ENCODE assay signal across 8 mouse cellular contexts in genomic region chr7:45062239-45062835, GRCm38 (mm10). TPM values are rescaled to one million over a fixed set of nuclear protein-coding genes. Genes with fewer than 3 reads are reported as not detected.
DNase-seq lines count a peak whose midpoint lies in the region; ATAC-seq and TF ChIP-seq lines count a peak whose summit lies in the region.

TSS of gene Nosip (plus strand) at chr7:45062429.
TSS of gene Prrg2 (minus strand) at chr7:45062677.

- no peaks in the 10 kb centered on the region for H3K36me3 ChIP-seq in forebrain, embryonic 10.5 days (replicated peaks)
- 0 out of 2 replicates have a peak, but pooled peaks cover 3% of the 10 kb centered on the region for H3K36me3 ChIP-seq in heart, embryonic 15.5 days
- no peaks in the 10 kb centered on the region for H3K36me3 ChIP-seq in liver, embryonic 14.5 days (replicated peaks; ENCODE audit: control insufficient read depth, insufficient read depth, low read depth)
- no peaks in the 10 kb centered on the region for H3K36me3 ChIP-seq in neural tube, embryonic 11.5 days (ENCODE audit: control insufficient read depth, insufficient read depth, low read length)
- H3K36me3 ChIP-seq in stomach, postnatal 0 days (ENCODE audit: control insufficient read depth, insufficient read depth, low read length): 0 out of 2 replicates have a peak, but pooled peaks cover 2% of the 10 kb centered on the region

- no peaks in the 10 kb centered on the region for H3K27me3 ChIP-seq in forebrain, embryonic 10.5 days (ENCODE audit: poor library complexity, severe bottlenecking)
- H3K27me3 ChIP-seq in heart, embryonic 15.5 days: no peaks in the 10 kb centered on the region
- no peaks in the 10 kb centered on the region for H3K27me3 ChIP-seq in liver, embryonic 14.5 days (ENCODE audit: control insufficient read depth, insufficient read depth, low read length)
- no peaks in the 10 kb centered on the region for H3K27me3 ChIP-seq in neural tube, embryonic 11.5 days (ENCODE audit: control insufficient read depth, insufficient read depth, low read length)
- no peaks in the 10 kb centered on the region for H3K27me3 ChIP-seq in stomach, postnatal 0 days (ENCODE audit: control insufficient read depth, insufficient read depth, low read length)

- peak; percentile 92 to 95 for DNase-seq in CD8-positive naive resting alpha-beta T cell, adult 2 months (ENCODE audit: low read depth in 2 of 2, low spot score in 2 of 2)
- DNase-seq in c-Kit-positive CD71-negative TER-119-negative erythroid progenitor cells, embryonic 14.5 days (ENCODE audit: low read depth): peak; percentile 100
- DNase-seq in forebrain, embryonic 10.5 days (ENCODE audit: extremely low spot score, low spot score): peak; percentile 95
- peak; percentile 96 to 97 for DNase-seq in kidney, postnatal 25 days
- peak; percentile 97 to 98 (median 98) for DNase-seq in liver, embryonic 14.5 days (ENCODE audit: low read depth in 3 of 3, low spot score in 3 of 3)
- DNase-seq in neural tube, embryonic 11.5 days (ENCODE audit: low spot score): peak; percentile 96
- peak; percentile 94 for DNase-seq in stomach, postnatal 0 days (ENCODE audit: low spot score)

- peak; percentile 37; the same call in 1 of the 2 replicates for TF ChIP-seq EP300 in liver, embryonic 14.5 days (IDR thresholded peaks at IDR 0.05; ENCODE audit: low read depth)
- peak; percentile 67 for TF ChIP-seq EP300 in stomach, postnatal 0 days (optimal IDR thresholded peaks at IDR 0.05)

- peak within 1 kb of the TSS; percentile 69 for H3K4me3 ChIP-seq in forebrain, embryonic 10.5 days
- H3K4me3 ChIP-seq in heart, embryonic 15.5 days: peak within 1 kb of the TSS; percentile 71
- H3K4me3 ChIP-seq in liver, embryonic 14.5 days (ENCODE audit: insufficient read depth in 1 of 2, low read depth in 2 of 2, low read length in 2 of 2): peak within 1 kb of the TSS; percentile 71 to 100
- H3K4me3 ChIP-seq in neural tube, embryonic 11.5 days (ENCODE audit: low read depth, low read length): peak within 1 kb of the TSS; percentile 64
- H3K4me3 ChIP-seq in stomach, postnatal 0 days (ENCODE audit: low read depth, low read length): peak within 1 kb of the TSS; percentile 70

- peak; percentile 53 for TF ChIP-seq CTCF in liver, embryonic 14.5 days (IDR thresholded peaks at IDR 0.05; ENCODE audit: low read depth)
- peak; percentile 56 for TF ChIP-seq CTCF in stomach, postnatal 0 days (IDR thresholded peaks at IDR 0.05; ENCODE audit: low read depth)

- peak; percentile 86 for ATAC-seq in heart, embryonic 15.5 days (replicated peaks; ENCODE audit: insufficient number of reproducible peaks, insufficient read depth, low FRiP score, low read depth)
- ATAC-seq in liver, embryonic 14.5 days (ENCODE audit: insufficient read depth): peak; percentile 90
- ATAC-seq in neural tube, embryonic 11.5 days (ENCODE audit: insufficient read depth, low FRiP score, low TSS enrichment): peak; percentile 87
- ATAC-seq in stomach, postnatal 0 days (ENCODE audit: low FRiP score, low TSS enrichment): peak; percentile 85

- H3K9me3 ChIP-seq in forebrain, embryonic 10.5 days: no peaks in the 10 kb centered on the region
- H3K9me3 ChIP-seq in heart, embryonic 15.5 days (replicated peaks): no peaks in the 10 kb centered on the region
- no peaks in the 10 kb centered on the region for H3K9me3 ChIP-seq in liver, embryonic 14.5 days (ENCODE audit: control insufficient read depth, low read length)
- no peaks in the 10 kb centered on the region for H3K9me3 ChIP-seq in neural tube, embryonic 11.5 days (ENCODE audit: control insufficient read depth, low read length)
- no peaks in the 10 kb centered on the region for H3K9me3 ChIP-seq in stomach, postnatal 0 days (ENCODE audit: control insufficient read depth, low read length)

- peak within 1 kb of the TSS; percentile 89 for H3K27ac ChIP-seq in forebrain, embryonic 10.5 days
- H3K27ac ChIP-seq in heart, embryonic 15.5 days: peak within 1 kb of the TSS; percentile 95
- H3K27ac ChIP-seq in liver, embryonic 14.5 days: peak within 1 kb of the TSS; percentile 64
- H3K27ac ChIP-seq in neural tube, embryonic 11.5 days (ENCODE audit: low read depth, low read length): peak within 1 kb of the TSS; percentile 67; the same call in 1 of the 2 replicates
- H3K27ac ChIP-seq in stomach, postnatal 0 days (replicated peaks): peak within 1 kb of the TSS; percentile 90

- H3K4me1 ChIP-seq in forebrain, embryonic 10.5 days: peaks cover 41% of the 10 kb centered on the region
- peaks cover 21% of the 10 kb centered on the region for H3K4me1 ChIP-seq in heart, embryonic 15.5 days (replicated peaks)
- H3K4me1 ChIP-seq in liver, embryonic 14.5 days (replicated peaks; ENCODE audit: control insufficient read depth in 2 of 2, insufficient read depth in 2 of 2, low read length in 1 of 2): peaks cover 14 to 17% of the 10 kb centered on the region in 2 experiments
- H3K4me1 ChIP-seq in neural tube, embryonic 11.5 days (ENCODE audit: control insufficient read depth, insufficient read depth, low read length): peaks cover 13% of the 10 kb centered on the region; the same call in 1 of the 2 replicates
- 0 out of 2 replicates have a peak, but pooled peaks cover 5% of the 10 kb centered on the region for H3K4me1 ChIP-seq in stomach, postnatal 0 days (replicated peaks; ENCODE audit: control insufficient read depth, insufficient read depth)

- under 1% methylated on average over 31 of the region's 31 CpGs for WGBS in forebrain, embryonic 10.5 days
- under 1% methylated on average over 31 of the region's 31 CpGs for WGBS in heart, embryonic 15.5 days
- WGBS in liver, embryonic 14.5 days (ENCODE audit: insufficient replicate concordance): under 1% methylated on average over 31 of the region's 31 CpGs
- under 1% methylated on average over 31 of the region's 31 CpGs for WGBS in neural tube, embryonic 11.5 days
- WGBS in stomach, postnatal 0 days: under 1% methylated on average over 31 of the region's 31 CpGs

- peak within 1 kb of the TSS; percentile 66 for H3K9ac ChIP-seq in heart, embryonic 15.5 days
- H3K9ac ChIP-seq in liver, embryonic 14.5 days (replicated peaks): peak within 1 kb of the TSS; percentile 65
- peak within 1 kb of the TSS; percentile 68 for H3K9ac ChIP-seq in neural tube, embryonic 11.5 days (ENCODE audit: low read length)
- peak within 1 kb of the TSS; percentile 71 for H3K9ac ChIP-seq in stomach, postnatal 0 days (ENCODE audit: low read length)

- H3K4me2 ChIP-seq in heart, embryonic 15.5 days: peak within 1 kb of the TSS; percentile 69
- H3K4me2 ChIP-seq in liver, embryonic 14.5 days (ENCODE audit: low read depth): peak within 1 kb of the TSS; percentile 59
- peak within 1 kb of the TSS; percentile 52 for H3K4me2 ChIP-seq in neural tube, embryonic 11.5 days (ENCODE audit: low read depth)
- peak within 1 kb of the TSS; percentile 52 for H3K4me2 ChIP-seq in stomach, postnatal 0 days (replicated peaks; ENCODE audit: low read depth)

RNA-seq across cellular contexts. Expression of gene Nosip, which starts in this region (rescaled TPM):
- polyA plus RNA-seq in forebrain, embryonic 10.5 days (2016; fragmentation: Nextera tagmentation; extraction: Ambion mirVana): 61.2 and 67.6 TPM in 2 replicates
- polyA plus RNA-seq in heart, embryonic 15.5 days (2015; fragmentation: Nextera tagmentation; extraction: Ambion mirVana): 42.4 and 54.8 TPM in 2 replicates
- 24.5 and 26.4 TPM in 2 replicates for polyA plus RNA-seq in liver, embryonic 14.5 days (2012; rRNA removed)
- polyA plus RNA-seq in liver, embryonic 14.5 days (2014; fragmentation: Nextera tagmentation; extraction: Ambion mirVana): 23.1 and 27.4 TPM in 2 replicates
- polyA plus RNA-seq in neural tube, embryonic 11.5 days (2014; fragmentation: Nextera tagmentation; extraction: Ambion mirVana): 59.3 and 65.1 TPM in 2 replicates
- 43.0 and 44.1 TPM in 2 replicates for polyA plus RNA-seq in stomach, postnatal 0 days (2015; fragmentation: Nextera tagmentation; extraction: Ambion mirVana)

RNA-seq across cellular contexts. Expression of gene Prrg2, which starts in this region (rescaled TPM):
- polyA plus RNA-seq in forebrain, embryonic 10.5 days (2016; fragmentation: Nextera tagmentation; extraction: Ambion mirVana): 16.5 and 17.7 TPM in 2 replicates
- 12.9 and 15.9 TPM in 2 replicates for polyA plus RNA-seq in heart, embryonic 15.5 days (2015; fragmentation: Nextera tagmentation; extraction: Ambion mirVana)
- 8.5 and 10.1 TPM in 2 replicates for polyA plus RNA-seq in liver, embryonic 14.5 days (2012; rRNA removed)
- 6.2 and 7.3 TPM in 2 replicates for polyA plus RNA-seq in liver, embryonic 14.5 days (2014; fragmentation: Nextera tagmentation; extraction: Ambion mirVana)
- 14.8 and 16.2 TPM in 2 replicates for polyA plus RNA-seq in neural tube, embryonic 11.5 days (2014; fragmentation: Nextera tagmentation; extraction: Ambion mirVana)
- polyA plus RNA-seq in stomach, postnatal 0 days (2015; fragmentation: Nextera tagmentation; extraction: Ambion mirVana): 33.6 and 37.4 TPM in 2 replicates

Comparison
In these comparisons a context has a peak if more than half of its experiments do, and no peak if none do; other contexts are left out.
1. Peak in every context shown above with its lines: DNase-seq, ATAC-seq, H3K4me3 ChIP-seq and H3K27ac ChIP-seq.